ENCODE assay signal across 21 mouse cellular contexts in the genomic region with DNA sequence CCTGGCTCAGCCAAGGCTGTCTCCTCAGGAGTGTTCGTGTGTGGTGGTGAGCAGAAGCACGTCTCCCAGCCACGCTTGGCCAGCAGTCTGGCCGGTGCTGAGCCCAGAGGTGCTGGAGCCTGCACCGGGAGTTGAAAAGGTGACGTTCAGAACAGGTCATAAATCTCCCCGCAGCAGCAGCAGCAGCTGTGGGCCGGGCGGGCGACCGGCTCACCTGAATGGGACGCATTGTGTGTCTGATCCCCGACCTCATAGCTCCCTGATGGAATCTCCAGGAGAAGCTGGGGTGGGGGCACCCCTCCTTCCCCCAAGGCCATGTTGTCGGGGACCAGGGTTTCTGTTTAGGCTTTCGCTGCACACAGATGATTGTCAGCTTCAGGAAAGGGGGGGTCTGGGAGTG.
A peak's percentile ranks its signal among the peaks of the same experiment; 100 is the strongest.
DNase-seq lines count a peak whose midpoint lies in the region; ATAC-seq and TF ChIP-seq lines count a peak whose summit lies in the region.
"Had no signal": no experiment of that assay in that cellular context is flagged by ENCODE, and none has a peak within 500 bp of the region (broad histone marks: within the 10 kb centered on the region; RNA-seq: fewer than 3 reads in every experiment).

No protein-coding gene starts in this region.

- H3K27ac ChIP-seq in hindbrain, embryonic 13.5 days, result no peak overlapping the region
- no peak overlapping the region for H3K27ac ChIP-seq in hindbrain, postnatal 0 days
- H3K27ac ChIP-seq in embryonic facial prominence, embryonic 10.5 days (replicated peaks), result peak overlapping the region; percentile 52; the same call in 1 of the 2 replicates
- no peak overlapping the region for H3K27ac ChIP-seq in intestine, embryonic 16.5 days (ENCODE audit: low read length)
- no peak overlapping the region for H3K27ac ChIP-seq in forebrain, embryonic 13.5 days
- H3K27ac ChIP-seq: forebrain, embryonic 10.5 days; liver, embryonic 12.5 days had no signal

- 53% methylated on average over 15 of the region's 15 CpGs for WGBS in hindbrain, embryonic 13.5 days
- WGBS in hindbrain, postnatal 0 days, result 61% methylated on average over 15 of the region's 15 CpGs
- WGBS in embryonic facial prominence, embryonic 10.5 days, result 62% methylated on average over 15 of the region's 15 CpGs
- WGBS in intestine, embryonic 16.5 days, result 34% methylated on average over 15 of the region's 15 CpGs
- WGBS in forebrain, embryonic 13.5 days, result 74% methylated on average over 15 of the region's 15 CpGs

- TF ChIP-seq CTCF in hindbrain, postnatal 0 days (IDR thresholded peaks at IDR 0.05; ENCODE audit: low read depth), result no peak

- peaks cover 27% of the 10 kb centered on the region for H3K4me1 ChIP-seq in hindbrain, embryonic 13.5 days (replicated peaks)
- H3K4me1 ChIP-seq in hindbrain, postnatal 0 days (ENCODE audit: insufficient read depth, low read length), result no peaks in the 10 kb centered on the region
- H3K4me1 ChIP-seq in embryonic facial prominence, embryonic 10.5 days, result peaks cover 47% of the 10 kb centered on the region
- H3K4me1 ChIP-seq in intestine, embryonic 16.5 days (ENCODE audit: control insufficient read depth, insufficient read depth, low read length), result peaks cover 14% of the 10 kb centered on the region
- peaks cover 14% of the 10 kb centered on the region for H3K4me1 ChIP-seq in forebrain, embryonic 13.5 days
- H3K4me1 ChIP-seq: liver, embryonic 12.5 days had no signal

- H3K9me3 ChIP-seq in hindbrain, embryonic 13.5 days, result no peaks in the 10 kb centered on the region
- H3K9me3 ChIP-seq in hindbrain, postnatal 0 days (ENCODE audit: low read length), result no peaks in the 10 kb centered on the region
- H3K9me3 ChIP-seq in embryonic facial prominence, embryonic 10.5 days, result no peaks in the 10 kb centered on the region
- no peaks in the 10 kb centered on the region for H3K9me3 ChIP-seq in intestine, embryonic 16.5 days (ENCODE audit: control insufficient read depth, low read length)
- H3K9me3 ChIP-seq in forebrain, embryonic 13.5 days (replicated peaks), result no peaks in the 10 kb centered on the region
- H3K9me3 ChIP-seq: forebrain, embryonic 10.5 days; G1E; hindbrain, embryonic 10.5 days; liver, embryonic 12.5 days had no signal

- peaks cover 39% of the 10 kb centered on the region for H3K27me3 ChIP-seq in hindbrain, embryonic 13.5 days
- no peaks in the 10 kb centered on the region for H3K27me3 ChIP-seq in hindbrain, postnatal 0 days (ENCODE audit: insufficient read depth, low read length)
- peaks cover 82% of the 10 kb centered on the region for H3K27me3 ChIP-seq in embryonic facial prominence, embryonic 10.5 days (replicated peaks; ENCODE audit: low read depth, poor library complexity, severe bottlenecking)
- H3K27me3 ChIP-seq in intestine, embryonic 16.5 days (replicated peaks; ENCODE audit: control insufficient read depth, insufficient read depth, low read length), result peaks cover 2% of the 10 kb centered on the region; the same call in 1 of the 2 replicates
- H3K27me3 ChIP-seq in forebrain, embryonic 13.5 days, result peaks cover 12% of the 10 kb centered on the region

- no peak for DNase-seq in hindbrain, postnatal 0 days (ENCODE audit: low spot score)
- DNase-seq in embryonic facial prominence, embryonic 10.5 days (ENCODE audit: low spot score), result no peak
- DNase-seq in mesoderm, embryonic 11.5 days (ENCODE audit: low read depth, low spot score), result peak; percentile 39
- no peak for DNase-seq in frontal cortex, postnatal 14 days (ENCODE audit: low spot score in 2 of 2)
- no peak for DNase-seq in urinary bladder, adult 2 months (ENCODE audit: low spot score)
- DNase-seq: adrenal gland, postnatal 14 days; cerebellum, adult 11 months; cerebellum, postnatal 10 days; gastrocnemius, postnatal 36 days; lung, adult 2 months; lung, postnatal 36 days; thymus, adult 18-20 months had no signal

- no peak for ATAC-seq in hindbrain, embryonic 13.5 days (ENCODE audit: low FRiP score)
- no peak for ATAC-seq in hindbrain, postnatal 0 days
- no peak for ATAC-seq in intestine, embryonic 16.5 days
- no peak for ATAC-seq in forebrain, embryonic 13.5 days
- ATAC-seq: activated CD4-positive, CD25-positive, alpha-beta regulatory T cell, adult 4 months; liver, embryonic 12.5 days had no signal

- no peaks in the 10 kb centered on the region for H3K36me3 ChIP-seq in hindbrain, embryonic 13.5 days
- H3K36me3 ChIP-seq in hindbrain, postnatal 0 days (ENCODE audit: insufficient read depth, low read length), result no peaks in the 10 kb centered on the region
- no peaks in the 10 kb centered on the region for H3K36me3 ChIP-seq in embryonic facial prominence, embryonic 10.5 days (replicated peaks)
- no peaks in the 10 kb centered on the region for H3K36me3 ChIP-seq in intestine, embryonic 16.5 days (ENCODE audit: control insufficient read depth, insufficient read depth, low read length)
- no peaks in the 10 kb centered on the region for H3K36me3 ChIP-seq in forebrain, embryonic 13.5 days (ENCODE audit: poor library complexity, severe bottlenecking)
- H3K36me3 ChIP-seq: forebrain, embryonic 10.5 days; G1E; hindbrain, embryonic 10.5 days; liver, embryonic 12.5 days had no signal

- no peak overlapping the region for H3K4me2 ChIP-seq in hindbrain, embryonic 13.5 days
- H3K4me2 ChIP-seq in hindbrain, postnatal 0 days (ENCODE audit: low read depth, low read length), result no peak overlapping the region
- H3K4me2 ChIP-seq in intestine, embryonic 16.5 days (ENCODE audit: low read depth, low read length), result peak overlapping the region; percentile 22; the same call in 1 of the 2 replicates
- no peak overlapping the region for H3K4me2 ChIP-seq in forebrain, embryonic 13.5 days
- H3K4me2 ChIP-seq: liver, embryonic 12.5 days; midbrain, embryonic 11.5 days had no signal

- no peak overlapping the region for H3K4me3 ChIP-seq in hindbrain, embryonic 13.5 days
- H3K4me3 ChIP-seq in hindbrain, postnatal 0 days (ENCODE audit: low read length), result no peak overlapping the region
- H3K4me3 ChIP-seq in embryonic facial prominence, embryonic 10.5 days, result no peak overlapping the region
- peak overlapping the region; percentile 21; the same call in 1 of the 2 replicates for H3K4me3 ChIP-seq in intestine, embryonic 16.5 days (ENCODE audit: low read length)
- no peak overlapping the region for H3K4me3 ChIP-seq in forebrain, embryonic 13.5 days
- H3K4me3 ChIP-seq: forebrain, embryonic 10.5 days; hindbrain, embryonic 10.5 days; liver, embryonic 12.5 days had no signal

- 0 out of 2 replicates have a peak overlapping the region, but pooled peaks have one; percentile 5 for H3K9ac ChIP-seq in hindbrain, embryonic 13.5 days
- H3K9ac ChIP-seq in hindbrain, postnatal 0 days (replicated peaks; ENCODE audit: low read length), result no peak overlapping the region
- H3K9ac ChIP-seq in intestine, embryonic 16.5 days (ENCODE audit: low read depth, low read length), result no peak overlapping the region
- no peak overlapping the region for H3K9ac ChIP-seq in forebrain, embryonic 13.5 days
- H3K9ac ChIP-seq: liver, embryonic 12.5 days had no signal
